Mouse (Mus musculus): ENCODE data around the gene Cbll1.
"Not testable (repeated sequence)": the region's sequence is repeated elsewhere in the genome, so short reads cannot be mapped to it uniquely, and the experiment has no call there.

Gene Cbll1

GRCm38 (mm10) chr12:31486431-31486830, 13.0 kb downstream of the Cbll1 start:
- peak; percentile 43 for DNase-seq

- not testable (repeated sequence) for DNase-seq
Measured at GRCm38 (mm10) chr12:31478182-31478581, 21.2 kb downstream of the Cbll1 start.

GRCm38 (mm10) chr12:31462615-31463014, 36.8 kb downstream of the Cbll1 start:
- DNase-seq = no peak

- no peak for DNase-seq
Measured at GRCm38 (mm10) chr12:31461371-31461770, 38.0 kb downstream of the Cbll1 start.

- DNase-seq = peak; percentile 14
Measured at GRCm38 (mm10) chr12:31460270-31460669, 39.1 kb downstream of the Cbll1 start.

GRCm38 (mm10) chr12:31458474-31458873, 40.9 kb downstream of the Cbll1 start:
- DNase-seq = peak; percentile 14

GRCm38 (mm10) chr12:31456271-31456670, 43.1 kb downstream of the Cbll1 start:
- no peak for DNase-seq

- DNase-seq = no peak
Measured at GRCm38 (mm10) chr12:31449341-31449740, 50.1 kb downstream of the Cbll1 start.

- DNase-seq = peak; percentile 56
Measured at GRCm38 (mm10) chr12:31444827-31445226, 54.6 kb downstream of the Cbll1 start.

GRCm38 (mm10) chr12:31444131-31444546, 55.3 kb downstream of the Cbll1 start:
- peak; percentile 33 for DNase-seq

GRCm38 (mm10) chr12:31439612-31440011, 59.8 kb downstream of the Cbll1 start:
- DNase-seq = no peak

GRCm38 (mm10) chr12:31437791-31438190, 61.6 kb downstream of the Cbll1 start:
- no peak for DNase-seq

All from lung, postnatal 10 days (tissue).